Mouse (Mus musculus) heart, postnatal 25 days (tissue): ENCODE measurements around the gene Pdp2. TPM values are rescaled to one million over a fixed set of nuclear protein-coding genes. Genes with fewer than 3 reads are reported as not detected.

Experiments used
- total RNA-seq, 2 experiments: library from RNA; stranded (reverse); gene quantifications; 2 replicates each; pipeline ENCODE4 v1.2.3; 2021

The Pdp2 gene
- total RNA-seq, 2 experiments from 2014 or later, result 20.1 to 29.0 TPM

Other genes with a start within 250 kb of the Pdp2 start
- gene Cmtm4, start 195.6 kb upstream of the Pdp2 start, total RNA-seq, result 10 to 100 TPM; 10.5 to 10.6 TPM
- 100 to 1,000 TPM in 1 of 2 experiments, 10 to 100 TPM in 1; 93.5 to 104 TPM for gene Dync1li2, start 148.4 kb upstream of the Pdp2 start, total RNA-seq
- gene Terb1, start 81.5 kb upstream of the Pdp2 start, total RNA-seq, result not detected
- 10 to 100 TPM; 29.6 to 30.5 TPM for gene Nae1, start 56.8 kb upstream of the Pdp2 start, total RNA-seq
- 1 to 10 TPM; 2.9 to 3.4 TPM for gene Car7, start 56.8 kb upstream of the Pdp2 start, total RNA-seq
- 1 to 10 TPM; 2.4 to 3.1 TPM for gene Cdh16, start 32.9 kb downstream of the Pdp2 start, total RNA-seq
- 100 to 1,000 TPM; 323 to 376 TPM for gene Rrad, start 39.9 kb downstream of the Pdp2 start, total RNA-seq
- gene Ciao2b, start 50.5 kb downstream of the Pdp2 start, total RNA-seq, result 10 to 100 TPM; 58.7 to 66.5 TPM
- not detected for gene Ces2a, start 142.6 kb downstream of the Pdp2 start, total RNA-seq
- gene Ces2b, start 240.1 kb downstream of the Pdp2 start, total RNA-seq, result under 1 TPM; 0.14 to 0.31 TPM